In genomic region chr12:18609835-18610234, GRCm38 (mm10) we compare ENCODE assay signal across 8 mouse cellular contexts.
A peak's percentile ranks its signal among the peaks of the same experiment; 100 is the strongest.
DNase-seq lines count a peak whose midpoint lies in the region; ATAC-seq lines count a peak whose summit lies in the region.

No protein-coding gene starts in this region.

- peak overlapping the region; percentile 71 for H3K9ac ChIP-seq in intestine, embryonic 16.5 days (ENCODE audit: low read depth, low read length)

- H3K4me2 ChIP-seq in intestine, embryonic 16.5 days (ENCODE audit: low read depth, low read length) = peak overlapping the region; percentile 54

- no peaks in the 10 kb centered on the region for H3K4me1 ChIP-seq in embryonic facial prominence, embryonic 10.5 days
- no peaks in the 10 kb centered on the region for H3K4me1 ChIP-seq in intestine, embryonic 16.5 days (ENCODE audit: control insufficient read depth, insufficient read depth, low read length)
- H3K4me1 ChIP-seq in limb, embryonic 10.5 days = no peaks in the 10 kb centered on the region
- H3K4me1 ChIP-seq in midbrain, embryonic 10.5 days = no peaks in the 10 kb centered on the region

- H3K4me3 ChIP-seq in embryonic facial prominence, embryonic 10.5 days = peak overlapping the region; percentile 69
- H3K4me3 ChIP-seq in intestine, embryonic 16.5 days (ENCODE audit: low read length) = peak overlapping the region; percentile 64
- peak overlapping the region; percentile 66 for H3K4me3 ChIP-seq in limb, embryonic 10.5 days
- H3K4me3 ChIP-seq in midbrain, embryonic 10.5 days = peak overlapping the region; percentile 69

- under 1% methylated on average over 37 of the region's 38 CpGs for WGBS in embryonic facial prominence, embryonic 10.5 days
- under 1% methylated on average over 33 of the region's 38 CpGs for WGBS in intestine, embryonic 16.5 days
- 2% methylated on average over 36 of the region's 38 CpGs for WGBS in limb, embryonic 10.5 days
- 0% methylated on average over 36 of the region's 38 CpGs for WGBS in midbrain, embryonic 10.5 days

- ATAC-seq in activated CD4-positive, CD25-positive, alpha-beta regulatory T cell, adult 4 months = peak; percentile 82
- peak; percentile 100 for ATAC-seq in intestine, embryonic 16.5 days

- no peaks in the 10 kb centered on the region for H3K27me3 ChIP-seq in embryonic facial prominence, embryonic 10.5 days (replicated peaks; ENCODE audit: low read depth, poor library complexity, severe bottlenecking)
- H3K27me3 ChIP-seq in intestine, embryonic 16.5 days (replicated peaks; ENCODE audit: control insufficient read depth, insufficient read depth, low read length) = no peaks in the 10 kb centered on the region
- H3K27me3 ChIP-seq in limb, embryonic 10.5 days (ENCODE audit: low read depth, poor library complexity, severe bottlenecking) = no peaks in the 10 kb centered on the region
- H3K27me3 ChIP-seq in midbrain, embryonic 10.5 days (ENCODE audit: low read depth, poor library complexity, severe bottlenecking) = no peaks in the 10 kb centered on the region

- peaks cover 15% of the 10 kb centered on the region for H3K9me3 ChIP-seq in embryonic facial prominence, embryonic 10.5 days
- no peaks in the 10 kb centered on the region for H3K9me3 ChIP-seq in intestine, embryonic 16.5 days (ENCODE audit: control insufficient read depth, low read length)
- no peaks in the 10 kb centered on the region for H3K9me3 ChIP-seq in limb, embryonic 10.5 days (replicated peaks)
- peaks cover 21% of the 10 kb centered on the region for H3K9me3 ChIP-seq in midbrain, embryonic 10.5 days (replicated peaks)

- peak overlapping the region; percentile 90 for H3K27ac ChIP-seq in embryonic facial prominence, embryonic 10.5 days (replicated peaks)
- H3K27ac ChIP-seq in intestine, embryonic 16.5 days (ENCODE audit: low read length) = peak overlapping the region; percentile 69
- peak overlapping the region; percentile 90 for H3K27ac ChIP-seq in limb, embryonic 10.5 days
- H3K27ac ChIP-seq in midbrain, embryonic 10.5 days (replicated peaks) = peak overlapping the region; percentile 89

- DNase-seq in embryonic facial prominence, embryonic 10.5 days (ENCODE audit: low spot score) = peak; percentile 93
- peak; percentile 98 for DNase-seq in heart, adult 11 months
- peak; percentile 89 for DNase-seq in limb, embryonic 10.5 days (ENCODE audit: low spot score)
- peak; percentile 84 for DNase-seq in midbrain, embryonic 10.5 days (ENCODE audit: low spot score)
- peak; percentile 59 for DNase-seq in right cerebral cortex, postnatal 4 days
- DNase-seq in urinary bladder, postnatal 4 days (ENCODE audit: low spot score in 2 of 2) = peak; percentile 61 to 65

- H3K36me3 ChIP-seq in embryonic facial prominence, embryonic 10.5 days (replicated peaks) = peaks cover 5% of the 10 kb centered on the region
- H3K36me3 ChIP-seq in intestine, embryonic 16.5 days (ENCODE audit: control insufficient read depth, insufficient read depth, low read length) = no peaks in the 10 kb centered on the region
- peaks cover 8% of the 10 kb centered on the region for H3K36me3 ChIP-seq in limb, embryonic 10.5 days
- H3K36me3 ChIP-seq in midbrain, embryonic 10.5 days = peaks cover 9% of the 10 kb centered on the region

Comparison
In these comparisons a context has a peak if more than half of its experiments do, and no peak if none do; other contexts are left out.
1. Peak in every context shown above with its lines: DNase-seq, ATAC-seq, H3K4me3 ChIP-seq and H3K27ac ChIP-seq.